Mouse (Mus musculus): ENCODE results near the gene Cox18. TPM values are rescaled to one million over a fixed set of nuclear protein-coding genes. Genes with fewer than 3 reads are reported as not detected.

Gene Cox18
- polyA plus RNA-seq, 1 experiment from 2014 or later: 20.9 TPM

GRCm38 (mm10) chr5:90194831-90195230 lies 29.0 kb downstream of the Cox18 start:
- H3K4me1 ChIP-seq (ENCODE audit: insufficient read depth, low read depth, low read length): no peaks in the 10 kb centered on the region
- DNase-seq (ENCODE audit: low spot score) (peak; percentile 77), ATAC-seq (no peak)
- H3K4me2 ChIP-seq (replicated peaks; ENCODE audit: low read depth, low read length): no peak overlapping the region
- WGBS: 22% methylated on average over 6 of the region's 6 CpGs
- TF ChIP-seq CTCF (IDR thresholded peaks at IDR 0.05) (peak; percentile 83), EP300 (IDR thresholded peaks at IDR 0.05) (no peak)
- H3K27me3 ChIP-seq (replicated peaks; ENCODE audit: insufficient read depth, low read length): no peaks in the 10 kb centered on the region
- H3K36me3 ChIP-seq (ENCODE audit: insufficient read depth, low read length): no peaks in the 10 kb centered on the region
- H3K4me3 ChIP-seq (ENCODE audit: low read depth, low read length): no peak overlapping the region
- no peak overlapping the region for H3K27ac ChIP-seq (ENCODE audit: low read length)
- H3K9me3 ChIP-seq (ENCODE audit: low read length): no peaks in the 10 kb centered on the region
- H3K9ac ChIP-seq (replicated peaks; ENCODE audit: low read depth): no peak overlapping the region

DNA sequence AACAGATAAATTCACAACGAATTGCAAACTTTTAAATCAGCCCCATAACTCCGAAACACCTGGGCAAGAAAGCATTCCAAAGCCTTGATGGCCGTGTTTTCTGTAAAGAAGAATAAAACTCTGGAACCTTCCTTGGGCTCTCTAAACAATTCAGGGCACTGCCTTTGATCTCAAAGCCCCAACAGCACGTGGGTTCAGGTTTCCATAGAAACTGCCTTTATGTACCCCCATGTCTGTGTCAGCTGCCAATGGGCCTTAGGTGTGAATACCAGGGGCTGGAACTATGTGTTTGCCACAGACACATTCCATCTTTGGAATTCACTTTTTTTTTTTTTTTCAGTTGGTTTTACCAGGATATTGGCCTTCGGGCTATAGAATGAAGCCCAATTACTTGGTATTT lies 41.0 kb downstream of the Cox18 start:
- no peak for TF ChIP-seq CTCF (IDR thresholded peaks at IDR 0.05)
- TF ChIP-seq EP300 (IDR thresholded peaks at IDR 0.05): no peak
- ATAC-seq (no peak), DNase-seq (ENCODE audit: low spot score) (no peak)
- no peaks in the 10 kb centered on the region for H3K27me3 ChIP-seq (replicated peaks; ENCODE audit: insufficient read depth, low read length)
- H3K9ac ChIP-seq (replicated peaks; ENCODE audit: low read depth): no peak overlapping the region
- no peaks in the 10 kb centered on the region for H3K4me1 ChIP-seq (ENCODE audit: insufficient read depth, low read depth, low read length)
- no peaks in the 10 kb centered on the region for H3K36me3 ChIP-seq (ENCODE audit: insufficient read depth, low read length)
- 40% methylated on average over 5 of the region's 5 CpGs for WGBS
- H3K27ac ChIP-seq (ENCODE audit: low read length): no peak overlapping the region
- no peaks in the 10 kb centered on the region for H3K9me3 ChIP-seq (ENCODE audit: low read length)
- H3K4me3 ChIP-seq (ENCODE audit: low read depth, low read length): no peak overlapping the region
- H3K4me2 ChIP-seq (replicated peaks; ENCODE audit: low read depth, low read length): no peak overlapping the region

GRCm38 (mm10) chr5:90179094-90179493 lies 44.7 kb downstream of the Cox18 start:
- WGBS: 62% methylated on average over 5 of the region's 5 CpGs
- DNase-seq (ENCODE audit: low spot score): no peak
- no peak for TF ChIP-seq EP300 (IDR thresholded peaks at IDR 0.05)
- no peak for TF ChIP-seq CTCF (IDR thresholded peaks at IDR 0.05)

GRCm38 (mm10) chr5:90178116-90178515 lies 45.7 kb downstream of the Cox18 start:
- no peak overlapping the region for H3K9ac ChIP-seq (replicated peaks; ENCODE audit: low read depth)
- no peak overlapping the region for H3K4me2 ChIP-seq (replicated peaks; ENCODE audit: low read depth, low read length)
- no peaks in the 10 kb centered on the region for H3K4me1 ChIP-seq (ENCODE audit: insufficient read depth, low read depth, low read length)
- H3K9me3 ChIP-seq (ENCODE audit: low read length): no peaks in the 10 kb centered on the region
- 75% methylated on average over 1 of the region's 1 CpGs for WGBS
- no peaks in the 10 kb centered on the region for H3K27me3 ChIP-seq (replicated peaks; ENCODE audit: insufficient read depth, low read length)
- TF ChIP-seq CTCF (IDR thresholded peaks at IDR 0.05) (no peak), EP300 (IDR thresholded peaks at IDR 0.05) (no peak)
- H3K27ac ChIP-seq (ENCODE audit: low read length): no peak overlapping the region
- H3K4me3 ChIP-seq (ENCODE audit: low read depth, low read length): no peak overlapping the region
- H3K36me3 ChIP-seq (ENCODE audit: insufficient read depth, low read length): no peaks in the 10 kb centered on the region
- DNase-seq (ENCODE audit: low spot score) (no peak), ATAC-seq (no peak)

More at GRCm38 (mm10) chr5:90179094-90179493, 44.7 kb downstream of the Cox18 start:
- Histone ChIP-seq H3K27me3 (replicated peaks; ENCODE audit: insufficient read depth, low read length) (no peaks in the 10 kb centered on the region), H3K36me3 (ENCODE audit: insufficient read depth, low read length) (no peaks in the 10 kb centered on the region), H3K4me1 (ENCODE audit: insufficient read depth, low read depth, low read length) (no peaks in the 10 kb centered on the region), H3K9me3 (ENCODE audit: low read length) (no peaks in the 10 kb centered on the region), H3K4me3 (ENCODE audit: low read depth, low read length) (no peak overlapping the region), H3K27ac (ENCODE audit: low read length) (no peak overlapping the region), H3K4me2 (replicated peaks; ENCODE audit: low read depth, low read length) (no peak overlapping the region), H3K9ac (replicated peaks; ENCODE audit: low read depth) (no peak overlapping the region)
- ATAC-seq: no peak

Other genes with a start within 250 kb of the Cox18 start
- 16.0 and 17.3 TPM in 2 replicates for gene Ankrd17, start 142.6 kb upstream of the Cox18 start, polyA plus RNA-seq (2015; fragmentation: Nextera tagmentation; extraction: Ambion mirVana)
- gene Gm9958, start 143.2 kb upstream of the Cox18 start, polyA plus RNA-seq (2015; fragmentation: Nextera tagmentation; extraction: Ambion mirVana): 5.3 and 5.8 TPM in 2 replicates
- gene Alb, start 236.9 kb upstream of the Cox18 start, polyA plus RNA-seq (2015; fragmentation: Nextera tagmentation; extraction: Ambion mirVana): 2.1 and 3.2 TPM in 2 replicates

All from lung, postnatal 0 days (tissue).